Mouse (Mus musculus) bone marrow macrophage, adult 2 months (primary cell): ENCODE data around the gene Gm4871.
"Not testable (repeated sequence)": the region's sequence is repeated elsewhere in the genome, so short reads cannot be mapped to it uniquely, and the experiment has no call there.

ENCODE experiments used
- CTCF ChIP-seq: IDR thresholded peaks from 2 replicates; pipeline ENCODE4 v1.5.1; 2012; ENCODE audit warnings: low read depth, mild to moderate bottlenecking, low read length, moderate library complexity
- POLR2A ChIP-seq: IDR thresholded peaks from 2 replicates; pipeline ENCODE4 v1.6.1; 2012; ENCODE audit warnings: mild to moderate bottlenecking, low read depth, low read length, borderline replicate concordance

GRCm38 (mm10) chr5:145032391-145032790, at the start of gene Gm4871:
- TF ChIP-seq CTCF, POLR2A: not testable (repeated sequence)
